Mouse (Mus musculus) embryonic fibroblast, embryonic 13.5 days (primary cell): ENCODE measurements around the gene Elmsan1.

Source experiments
- CTCF ChIP-seq: IDR thresholded peaks from 2 replicates; pipeline ENCODE4 v1.5.1; 2011; ENCODE audit warnings: mild to moderate bottlenecking, control low read depth, low read length, moderate library complexity, borderline replicate concordance; ENCODE audit not compliant: insufficient read depth
- POLR2A ChIP-seq: IDR thresholded peaks from 2 replicates; pipeline ENCODE4 v1.6.1; 2011; ENCODE audit warnings: low read depth, mild to moderate bottlenecking, control low read depth, low read length, moderate library complexity

GRCm38 (mm10) chr12:84212297-84212696 is 6.4 kb downstream of the Elmsan1 start:
- TF ChIP-seq POLR2A = no peak
- no peak for TF ChIP-seq CTCF
